Mouse (Mus musculus) brain, embryonic 14.5 days (tissue): ENCODE data around the gene Osbpl6.

Experiments
- CTCF ChIP-seq: fragments of 200-500 bp; IDR thresholded peaks from 2 replicates; pipeline ENCODE4 v1.5.1; 2012; ENCODE audit warnings: inconsistent platforms, mild to moderate bottlenecking, moderate library complexity, borderline replicate concordance; ENCODE audit not compliant: insufficient read depth, insufficient read length; ENCODE audit errors: extremely low read depth
- POLR2A ChIP-seq: fragments of 200-500 bp; IDR thresholded peaks from 2 replicates; pipeline ENCODE4 v1.6.1; 2012; ENCODE audit warnings: mild to moderate bottlenecking, inconsistent platforms, borderline replicate concordance; ENCODE audit not compliant: poor library complexity, insufficient read depth, insufficient read length, severe bottlenecking; ENCODE audit errors: extremely low read depth

GRCm38 (mm10) chr2:76475788-76476187 is 69.5 kb downstream of the Osbpl6 start:
- TF ChIP-seq CTCF (no peak), POLR2A (no peak)
